Mouse (Mus musculus) MEL (cell line): ENCODE data around the gene Etfbkmt. TPM values are rescaled to one million over a fixed set of nuclear protein-coding genes. Genes with fewer than 3 reads are reported as not detected.

Experiments
- DNase-seq: peaks from one replicate; pipeline ENCODE4 v3.0.0; 2011; ENCODE audit warnings: low read depth, low spot score
- H3K27ac ChIP-seq: 2 replicates; pipeline ENCODE4 v1.5.1; 2012; ENCODE audit warnings: low read depth, mild to moderate bottlenecking, control low read depth, low read length, moderate library complexity; ENCODE audit not compliant: control insufficient read depth
- H3K27me3 ChIP-seq, 2 experiments: fragments of 150-350 bp in 1 of 2; sonication (generic) in 1 of 2; 2 replicates each; pipeline ENCODE4 v1.6.1; 2012; ENCODE audit warnings: low read length in 2 of 2, mild to moderate bottlenecking in 2 of 2, improper control_type of control experiment in 1 of 2, moderate library complexity in 1 of 2; ENCODE audit not compliant: insufficient read depth in 2 of 2, control insufficient read depth in 1 of 2
- H3K36me3 ChIP-seq, 2 experiments: 2 replicates each; pipeline ENCODE4 v1.6.1; 2012 to 2014; ENCODE audit warnings: low read length in 2 of 2, improper control_type of control experiment in 1 of 2, inconsistent platforms in 1 of 2, mild to moderate bottlenecking in 1 of 2; ENCODE audit not compliant: insufficient read depth in 2 of 2, control insufficient read depth in 1 of 2
- H3K4me1 ChIP-seq, 2 experiments: fragments of 150-350 bp in 1 of 2; sonication (generic) in 1 of 2; 2 replicates each; pipeline ENCODE4 v1.6.1; 2012; ENCODE audit warnings: low read length in 2 of 2, improper control_type of control experiment in 1 of 2, mild to moderate bottlenecking in 1 of 2; ENCODE audit not compliant: insufficient read depth in 2 of 2, control insufficient read depth in 1 of 2
- H3K4me3 ChIP-seq, 2 experiments: fragments of 150-350 bp in 1 of 2; sonication (generic) in 1 of 2; 2 replicates each; pipeline ENCODE4 v1.5.1; 2012; ENCODE audit warnings: low read depth in 2 of 2, low read length in 2 of 2, mild to moderate bottlenecking in 2 of 2, moderate library complexity in 2 of 2, control low read depth in 1 of 2, improper control_type of control experiment in 1 of 2; ENCODE audit not compliant: control insufficient read depth in 1 of 2, insufficient read depth in 1 of 2
- H3K79me2 ChIP-seq: 2 replicates; pipeline ENCODE4 v1.6.1; 2012; ENCODE audit warnings: mild to moderate bottlenecking, low read length, moderate library complexity; ENCODE audit not compliant: control insufficient read depth, poor library complexity, insufficient read depth
- H3K9ac ChIP-seq: 2 replicates; pipeline ENCODE4 v1.6.1; 2012; ENCODE audit warnings: low read depth, mild to moderate bottlenecking, control low read depth, low read length, moderate library complexity; ENCODE audit not compliant: control insufficient read depth, poor library complexity, severe bottlenecking
- H3K9me3 ChIP-seq: fragments of 150-350 bp; sonication (generic); replicated peaks from 2 replicates; pipeline ENCODE4 v1.6.1; 2012; ENCODE audit warnings: mild to moderate bottlenecking, low read length, improper control_type of control experiment, moderate library complexity; ENCODE audit not compliant: insufficient read depth
- BHLHE40 ChIP-seq: IDR thresholded peaks from 2 replicates; pipeline ENCODE4 v1.6.1; 2012; ENCODE audit warnings: low read depth, mild to moderate bottlenecking, inconsistent platforms, low read length, improper control_type of control experiment, borderline replicate concordance
- CHD1 ChIP-seq: IDR thresholded peaks from 2 replicates; pipeline ENCODE4 v1.6.1; 2012; ENCODE audit warnings: low read depth, mild to moderate bottlenecking, inconsistent platforms, low read length, improper control_type of control experiment
- CHD2 ChIP-seq: IDR thresholded peaks from 2 replicates; pipeline ENCODE4 v1.6.1; 2011; ENCODE audit warnings: low read length, improper control_type of control experiment
- E2F4 ChIP-seq: IDR thresholded peaks from 2 replicates; pipeline ENCODE4 v1.6.1; 2011; ENCODE audit warnings: low read depth, low read length, improper control_type of control experiment, borderline replicate concordance
- ELF1 ChIP-seq: IDR thresholded peaks from 2 replicates; pipeline ENCODE4 v1.6.1; 2014; ENCODE audit warnings: low read depth, mild to moderate bottlenecking, inconsistent platforms, low read length, improper control_type of control experiment, moderate library complexity
- EP300 ChIP-seq, 2 experiments: IDR thresholded peaks; 2 replicates each; pipeline ENCODE4 v1.6.1; 2011; ENCODE audit warnings: improper control_type of control experiment in 2 of 2, low read length in 2 of 2, low read depth in 1 of 2, mild to moderate bottlenecking in 1 of 2
- ETS1 ChIP-seq: IDR thresholded peaks from 2 replicates; pipeline ENCODE4 v1.6.1; 2012; ENCODE audit warnings: low read depth, mild to moderate bottlenecking, inconsistent platforms, low read length, improper control_type of control experiment, moderate library complexity
- GABPA ChIP-seq: IDR thresholded peaks from 2 replicates; pipeline ENCODE4 v1.6.1; 2012; ENCODE audit warnings: low read depth, mild to moderate bottlenecking, inconsistent platforms, low read length, improper control_type of control experiment, moderate library complexity
- GATA1 ChIP-seq: IDR thresholded peaks from 2 replicates; pipeline ENCODE4 v1.6.1; 2011; ENCODE audit warnings: low read depth, low read length, improper control_type of control experiment
- HCFC1 ChIP-seq: IDR thresholded peaks from 2 replicates; pipeline ENCODE4 v1.6.1; 2012; ENCODE audit warnings: low read depth, mild to moderate bottlenecking, inconsistent platforms, low read length, improper control_type of control experiment, moderate library complexity
- KAT2A ChIP-seq: conservative IDR thresholded peaks from 2 replicates; pipeline ENCODE4 v1.6.1; 2012; ENCODE audit warnings: low read depth, low read length, improper control_type of control experiment, inconsistent platforms
- MAFK ChIP-seq: IDR thresholded peaks from 2 replicates; pipeline ENCODE4 v1.6.1; 2011; ENCODE audit warnings: low read depth, mild to moderate bottlenecking, low read length, improper control_type of control experiment, borderline replicate concordance
- MAX ChIP-seq: IDR thresholded peaks from 2 replicates; pipeline ENCODE4 v1.6.1; 2011; ENCODE audit warnings: low read length, improper control_type of control experiment
- MAZ ChIP-seq: IDR thresholded peaks from 2 replicates; pipeline ENCODE4 v1.6.1; 2012; ENCODE audit warnings: low read depth, mild to moderate bottlenecking, inconsistent platforms, low read length, improper control_type of control experiment
- MEF2A ChIP-seq: IDR thresholded peaks from 2 replicates; pipeline ENCODE4 v1.6.1; 2014; ENCODE audit warnings: low read depth, mild to moderate bottlenecking, inconsistent platforms, low read length, improper control_type of control experiment; ENCODE audit not compliant: poor library complexity, insufficient replicate concordance, severe bottlenecking; ENCODE audit errors: extremely low read depth
- MXI1 ChIP-seq: IDR thresholded peaks from 2 replicates; pipeline ENCODE4 v1.6.1; 2011; ENCODE audit warnings: mild to moderate bottlenecking, low read depth, low read length, improper control_type of control experiment
- MYB ChIP-seq: IDR thresholded peaks from 2 replicates; pipeline ENCODE4 v1.6.1; 2011; ENCODE audit warnings: mild to moderate bottlenecking, low read depth, low read length, improper control_type of control experiment
- NELFE ChIP-seq: IDR thresholded peaks from 2 replicates; pipeline ENCODE4 v1.6.1; 2011; ENCODE audit warnings: low read depth, low read length, improper control_type of control experiment
- NRF1 ChIP-seq: IDR thresholded peaks from 2 replicates; pipeline ENCODE4 v1.6.1; 2014; ENCODE audit warnings: low read depth, mild to moderate bottlenecking, inconsistent platforms, low read length, improper control_type of control experiment, moderate library complexity; ENCODE audit not compliant: poor library complexity, insufficient read depth, severe bottlenecking
- POLR2A ChIP-seq, 2 experiments: IDR thresholded peaks; 2 replicates each; pipeline ENCODE4 v1.6.1; 2011 to 2012; ENCODE audit warnings: low read length in 2 of 2, mild to moderate bottlenecking in 2 of 2, control low read depth in 1 of 2, improper control_type of control experiment in 1 of 2, low read depth in 1 of 2, moderate library complexity in 1 of 2; ENCODE audit not compliant: control insufficient read depth in 1 of 2, insufficient read depth in 1 of 2, poor library complexity in 1 of 2
- POLR2AphosphoS2 ChIP-seq: IDR thresholded peaks from 2 replicates; pipeline ENCODE4 v1.6.1; 2011; ENCODE audit warnings: low read length, improper control_type of control experiment
- POLR2AphosphoS5 ChIP-seq: IDR thresholded peaks from 2 replicates; pipeline ENCODE4 v1.6.1; 2012; ENCODE audit warnings: low read depth, borderline replicate concordance, mild to moderate bottlenecking, inconsistent platforms, low read length, moderate library complexity, mixed read lengths
- RAD21 ChIP-seq: IDR thresholded peaks from 2 replicates; pipeline ENCODE4 v1.6.1; 2011; ENCODE audit warnings: mild to moderate bottlenecking, low read depth, low read length, improper control_type of control experiment
- RCOR1 ChIP-seq: IDR thresholded peaks from 2 replicates; pipeline ENCODE4 v1.6.1; 2012; ENCODE audit warnings: low read depth, mild to moderate bottlenecking, inconsistent platforms, low read length, improper control_type of control experiment
- SIN3A ChIP-seq: IDR thresholded peaks from 2 replicates; pipeline ENCODE4 v1.6.1; 2012; ENCODE audit warnings: low read length, improper control_type of control experiment, inconsistent platforms
- SMC3 ChIP-seq: IDR thresholded peaks from 2 replicates; pipeline ENCODE4 v1.6.1; 2011; ENCODE audit warnings: low read depth, low read length, improper control_type of control experiment
- TAL1 ChIP-seq: IDR thresholded peaks from 2 replicates; pipeline ENCODE4 v1.6.1; 2012; ENCODE audit warnings: mild to moderate bottlenecking, inconsistent platforms, low read length, moderate library complexity, mixed read lengths
- TBP ChIP-seq: IDR thresholded peaks from 2 replicates; pipeline ENCODE4 v1.8.0; 2011; ENCODE audit warnings: low read depth, low read length, improper control_type of control experiment
- UBTF ChIP-seq: IDR thresholded peaks from 2 replicates; pipeline ENCODE4 v1.6.1; 2012; ENCODE audit warnings: low read depth, mild to moderate bottlenecking, inconsistent platforms, low read length, improper control_type of control experiment, moderate library complexity, borderline replicate concordance; ENCODE audit not compliant: insufficient read depth
- USF1 ChIP-seq: IDR thresholded peaks from 2 replicates; pipeline ENCODE4 v1.6.1; 2014; ENCODE audit warnings: low read depth, mild to moderate bottlenecking, inconsistent platforms, low read length, improper control_type of control experiment, moderate library complexity
- USF2 ChIP-seq, 2 experiments: IDR thresholded peaks; 2 replicates each; pipeline ENCODE4 v1.6.1; 2011 to 2012; ENCODE audit warnings: improper control_type of control experiment in 2 of 2, low read length in 2 of 2, borderline replicate concordance in 1 of 2, inconsistent platforms in 1 of 2, low read depth in 1 of 2, mild to moderate bottlenecking in 1 of 2; ENCODE audit not compliant: insufficient read depth in 1 of 2
- ZC3H11A ChIP-seq: IDR thresholded peaks from 2 replicates; pipeline ENCODE4 v1.6.1; 2012; ENCODE audit warnings: low read depth, mild to moderate bottlenecking, inconsistent platforms, low read length, improper control_type of control experiment
- ZKSCAN1 ChIP-seq: IDR thresholded peaks from 2 replicates; pipeline ENCODE4 v1.6.1; 2012; ENCODE audit warnings: low read depth, mild to moderate bottlenecking, inconsistent platforms, low read length, improper control_type of control experiment, moderate library complexity
- ZMIZ1 ChIP-seq: IDR thresholded peaks from 2 replicates; pipeline ENCODE4 v1.6.1; 2012; ENCODE audit warnings: low read depth, mild to moderate bottlenecking, inconsistent platforms, low read length, improper control_type of control experiment, moderate library complexity
- ZNF384 ChIP-seq: IDR thresholded peaks from 2 replicates; pipeline ENCODE4 v1.6.1; 2012; ENCODE audit warnings: low read depth, mild to moderate bottlenecking, inconsistent platforms, low read length, improper control_type of control experiment
- polyA plus RNA-seq, 2 experiments: library from polyadenylated mRNA; stranded (reverse) in 1 of 2; unstranded in 1 of 2; fragments of >175 nt in 1 of 2; fragments of >200 nt in 1 of 2; gene quantifications; 2 replicates each; pipeline versions ENCODE4 v1.2.1 to v1.2.4; 2012; ENCODE audit warnings: low replicate concordance in 2 of 2, low read depth in 1 of 2; ENCODE audit not compliant: insufficient read length in 2 of 2, insufficient read depth in 1 of 2, missing spikeins in 1 of 2
- total RNA-seq: library from RNA; depleted of rRNA; stranded (reverse); fragments of 300-350 nt; gene quantifications from 2 replicates; pipeline ENCODE4 v1.2.3, GENCODE M21; 2012

Gene Etfbkmt
- total and polyA plus RNA-seq, 3 experiments: 3.4 to 5.7 TPM; not detected in 1

GRCm38 (mm10) chr6:149141393-149142173 lies 1.9 kb downstream of the Etfbkmt start:
- Histone ChIP-seq H3K9ac (peak overlapping the region; percentile 78), H3K4me1 (peaks cover 0 to 3% of the 10 kb centered on the region in 2 experiments; a peak in 1 of 4 replicates), H3K79me2 (0 out of 2 replicates have a peak, but pooled peaks cover 1% of the 10 kb centered on the region), H3K9me3 (no peaks in the 10 kb centered on the region), H3K36me3 (peaks cover 0 to 8% of the 10 kb centered on the region in 2 experiments; a peak in 1 of 4 replicates), H3K27ac (peak overlapping the region; percentile 72), H3K4me3 (peak overlapping the region; percentile 75 to 76), H3K27me3 (no peaks in the 10 kb centered on the region)
- peak; percentile 95 for DNase-seq
- TF ChIP-seq GABPA (no peak), MAZ (no peak), SIN3A (peak; percentile 99), TBP (peak; percentile 69), ZC3H11A (no peak), MAFK (no peak), MEF2A (no peak), ZMIZ1 (no peak), ZNF384 (peak; percentile 84), E2F4 (no peak), UBTF (no peak), ZKSCAN1 (no peak), CHD2 (no peak), TAL1 (no peak), EP300 (IDR thresholded peaks at IDR 0.05; ENCODE audit: low read depth in 1 of 2, low read length in 2 of 2) (no peak), HCFC1 (peak; percentile 88), MXI1 (peak; percentile 90), USF2 (IDR thresholded peaks at IDR 0.05; ENCODE audit: borderline replicate concordance in 1 of 2, insufficient read depth in 1 of 2, low read depth in 1 of 2, low read length in 2 of 2) (no peak), SMC3 (peak; percentile 28), POLR2A (IDR thresholded peaks at IDR 0.05; ENCODE audit: control insufficient read depth in 1 of 2, insufficient read depth in 1 of 2, low read depth in 1 of 2, low read length in 2 of 2, poor library complexity in 1 of 2) (peak; percentile 26 to 75; a peak in 2 of 4 replicates), GATA1 (peak; percentile 42; the same call in 1 of the 2 replicates), NRF1 (no peak), NELFE (peak; percentile 73), MAX (peak; percentile 83), KAT2A (peak; percentile 53; the same call in 1 of the 2 replicates), RCOR1 (no peak), RAD21 (no peak; the same call in 1 of the 2 replicates), ELF1 (peak; percentile 62), BHLHE40 (peak; percentile 92), USF1 (peak; percentile 61), MYB (no peak), POLR2AphosphoS2 (peak; percentile 65; the same call in 1 of the 2 replicates), POLR2AphosphoS5 (no peak), CHD1 (no peak), ETS1 (peak; percentile 64; the same call in 1 of the 2 replicates)
